Mouse (Mus musculus) thymus, adult 18-20 months (tissue): ENCODE data around the gene Ces2g.

Experiments used
- DNase-seq, 2 experiments: peaks; one replicate each; pipeline ENCODE4 v3.0.0; 2022; ENCODE audit warnings: mixed read lengths in 2 of 2

The Ces2g gene

GRCm38 (mm10) chr8:104961537-104961961 is at the start of gene Ces2g:
Ces2g (plus strand) TSS chr8:104961718.
- no peak for DNase-seq

GRCm38 (mm10) chr8:104925972-104926596 is 35.4 kb upstream of the Ces2g start, which contains the start of gene Ces2e:
Ces2e (plus strand) TSS chr8:104926260.
- DNase-seq = no peak

- DNase-seq = no peak
These were observed 34.2 kb upstream of the Ces2g start for GRCm38 (mm10) chr8:104927301-104927700.

- no peak for DNase-seq
These were observed 16.9 kb upstream of the Ces2g start for GRCm38 (mm10) chr8:104944665-104945064.

- DNase-seq = no peak
These were observed 14.5 kb upstream of the Ces2g start, which contains the start of gene Ces2f for GRCm38 (mm10) chr8:104947056-104947455. Ces2f (plus strand) TSS chr8:104947356.

GRCm38 (mm10) chr8:104949031-104949430 is 12.5 kb upstream of the Ces2g start:
- no peak for DNase-seq

GRCm38 (mm10) chr8:104962229-104962901 is 847 bp downstream of the Ces2g start:
- no peak for DNase-seq

GRCm38 (mm10) chr8:104963375-104963894 is 1.9 kb downstream of the Ces2g start:
- DNase-seq = no peak

GRCm38 (mm10) chr8:104984126-104984525 is 22.6 kb downstream of the Ces2g start:
- no peak for DNase-seq

GRCm38 (mm10) chr8:104984942-104985341 is 23.4 kb downstream of the Ces2g start:
- DNase-seq = no peak

GRCm38 (mm10) chr8:104998191-104998590 is 36.7 kb downstream of the Ces2g start:
- no peak for DNase-seq

GRCm38 (mm10) chr8:104999183-104999582 is 37.7 kb downstream of the Ces2g start:
- no peak for DNase-seq

- no peak for DNase-seq
These were observed 39.1 kb downstream of the Ces2g start, which contains the start of gene Ces2h for GRCm38 (mm10) chr8:105000586-105000985. Ces2h (plus strand) TSS chr8:105000853.

- no peak for DNase-seq
These were observed 48.5 kb downstream of the Ces2g start for GRCm38 (mm10) chr8:105010000-105010399.

- DNase-seq = no peak
These were observed 49.6 kb downstream of the Ces2g start for GRCm38 (mm10) chr8:105011136-105011535.

GRCm38 (mm10) chr8:105014391-105014790 is 52.9 kb downstream of the Ces2g start:
- no peak for DNase-seq
